Mouse (Mus musculus): ENCODE measurements around the gene Spef2.
A peak's percentile ranks its signal among the peaks of the same experiment; 100 is the strongest.
"Not testable (repeated sequence)": the region's sequence is repeated elsewhere in the genome, so short reads cannot be mapped to it uniquely, and the experiment has no call there.

The Spef2 gene

GRCm38 (mm10) chr15:9748359-9749102, at the start of gene Spef2:
TSS of gene Spef2 (minus strand) at chr15:9748868.
- peak; percentile 74 for DNase-seq

GRCm38 (mm10) chr15:9794131-9794530, 45.5 kb upstream of the Spef2 start:
- DNase-seq, result no peak

GRCm38 (mm10) chr15:9788245-9789030, 39.8 kb upstream of the Spef2 start:
- DNase-seq, result no peak

GRCm38 (mm10) chr15:9774222-9775142, 25.8 kb upstream of the Spef2 start:
- not testable (repeated sequence) for DNase-seq

- no peak for DNase-seq
Observed at GRCm38 (mm10) chr15:9768184-9768918, 19.7 kb upstream of the Spef2 start.

- no peak for DNase-seq
Observed at GRCm38 (mm10) chr15:9767034-9767433, 18.4 kb upstream of the Spef2 start.

- DNase-seq, result no peak
Observed at GRCm38 (mm10) chr15:9750966-9751365, 2.3 kb upstream of the Spef2 start.

- DNase-seq, result no peak
Observed at GRCm38 (mm10) chr15:9747410-9748104, 1.1 kb downstream of the Spef2 start.

GRCm38 (mm10) chr15:9742172-9742571, 6.5 kb downstream of the Spef2 start:
- DNase-seq, result no peak

GRCm38 (mm10) chr15:9714574-9715458, 33.9 kb downstream of the Spef2 start:
- DNase-seq, result no peak

- no peak for DNase-seq
Observed at GRCm38 (mm10) chr15:9713707-9714106, 35.0 kb downstream of the Spef2 start.

- no peak for DNase-seq
Observed at GRCm38 (mm10) chr15:9710330-9710729, 38.3 kb downstream of the Spef2 start.

- DNase-seq, result no peak
Observed at GRCm38 (mm10) chr15:9705830-9706450, 42.7 kb downstream of the Spef2 start.

- no peak for DNase-seq
Observed at GRCm38 (mm10) chr15:9701845-9702244, 46.8 kb downstream of the Spef2 start.

- DNase-seq, result no peak
Observed at GRCm38 (mm10) chr15:9691721-9692120, 56.9 kb downstream of the Spef2 start.

- DNase-seq, result no peak
Observed at GRCm38 (mm10) chr15:9690845-9691244, 57.8 kb downstream of the Spef2 start.

- no peak for DNase-seq
Observed at GRCm38 (mm10) chr15:9690436-9690835, 58.2 kb downstream of the Spef2 start.

- no peak for DNase-seq
Observed at GRCm38 (mm10) chr15:9683485-9683884, 65.2 kb downstream of the Spef2 start.

- DNase-seq, result no peak
Observed at GRCm38 (mm10) chr15:9677343-9678036, 71.2 kb downstream of the Spef2 start.

- no peak for DNase-seq
Observed at GRCm38 (mm10) chr15:9668575-9668974, 80.1 kb downstream of the Spef2 start.

Measured in layer of hippocampus, adult 9-11 months (tissue).